In the genomic region with DNA sequence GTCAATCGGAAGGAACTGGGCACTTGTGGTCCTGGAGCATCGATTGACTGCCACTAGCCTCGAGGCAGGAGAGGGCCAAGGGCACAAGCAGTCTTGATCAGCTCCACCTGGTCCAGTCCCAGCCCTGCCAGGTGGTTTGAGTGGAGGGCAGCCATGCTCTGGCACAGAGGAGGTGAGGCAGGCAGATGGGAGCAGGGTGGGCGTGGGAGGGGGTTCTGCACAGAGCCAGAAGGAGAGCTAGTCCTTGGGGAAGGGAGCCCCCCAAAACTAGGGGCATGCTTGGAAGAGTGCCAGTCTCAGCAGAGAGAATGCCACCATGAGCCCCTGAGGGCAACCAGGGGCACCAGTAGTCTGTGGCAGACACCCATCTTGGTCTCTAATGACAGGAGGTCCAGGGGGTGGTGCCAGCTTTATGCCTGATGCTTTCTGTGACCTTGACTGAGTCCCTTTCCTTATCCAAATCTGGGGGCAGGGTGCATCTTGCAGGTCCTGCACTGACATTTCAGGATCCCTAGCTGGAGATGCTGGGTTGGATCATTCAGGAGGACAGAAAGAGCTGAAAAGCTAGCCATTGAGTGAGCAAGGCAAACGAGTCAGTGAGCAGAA, we compare ENCODE assay signal across 25 mouse cellular contexts. TPM values are rescaled to one million over a fixed set of nuclear protein-coding genes. Genes with fewer than 3 reads are reported as not detected.
A peak's percentile ranks its signal among the peaks of the same experiment; 100 is the strongest.
DNase-seq lines count a peak whose midpoint lies in the region; TF ChIP-seq lines count a peak whose summit lies in the region.
"Had no signal": no experiment of that assay in that cellular context is flagged by ENCODE, and none has a peak within 500 bp of the region (broad histone marks: within the 10 kb centered on the region; RNA-seq: fewer than 3 reads in every experiment).

No protein-coding gene starts in this region.

- WGBS in cerebellum, adult 2 months = 19% methylated on average over 5 of the region's 5 CpGs

- peak overlapping the region; percentile 99 for H3K27ac ChIP-seq in cerebellum, adult 2 months (ENCODE audit: insufficient read depth, low read length)
- H3K27ac ChIP-seq: embryonic facial prominence, embryonic 15.5 days; forebrain, embryonic 10.5 days; gastrocnemius, adult 2 months; heart, embryonic 15.5 days; hindbrain, embryonic 13.5 days; hindbrain, postnatal 0 days had no signal

- TF ChIP-seq CTCF in cerebellum, adult 2 months (IDR thresholded peaks at IDR 0.05; ENCODE audit: borderline replicate concordance, insufficient read depth, low read depth, low read length) = no peak

- peak; percentile 21; the same call in 1 of the 2 replicates for TF ChIP-seq POLR2A in cerebellum, adult 2 months (IDR thresholded peaks at IDR 0.05; ENCODE audit: borderline replicate concordance, insufficient read depth, low read length)

- peak; percentile 28 for DNase-seq in left cerebral cortex, postnatal 4 days
- DNase-seq in left cerebral cortex, adult 11 months (ENCODE audit: low spot score) = no peak
- DNase-seq in cerebellum, adult 2 months = peak; percentile 60 to 71
- peak; percentile 72 to 85 for DNase-seq in cerebellum, postnatal 10 days
- DNase-seq in heart, adult 9 months (ENCODE audit: low spot score in 2 of 2) = no peak
- DNase-seq in retina, embryonic 14.5 days (ENCODE audit: low spot score) = no peak
- no peak for DNase-seq in adrenal gland, adult (ENCODE audit: inconsistent age in 2 of 2, low spot score in 1 of 2)
- DNase-seq: adrenal gland, adult 2 months; adrenal gland, postnatal 25 days; embryo, embryonic 11 days; gastrocnemius, adult 2 months; gastrocnemius, postnatal 36 days; heart, adult 11 months; heart, postnatal 14 days; kidney, adult 11 months had no signal

- peak overlapping the region; percentile 86 for H3K4me3 ChIP-seq in cerebellum, adult 2 months (replicated peaks; ENCODE audit: insufficient read depth, low read depth, low read length)
- H3K4me3 ChIP-seq: embryonic facial prominence, embryonic 15.5 days; erythroblast, embryonic 14.5 days; forebrain, embryonic 10.5 days; gastrocnemius, adult 2 months; heart, embryonic 15.5 days; hindbrain, embryonic 13.5 days had no signal

- intact Hi-C loops in left cerebral cortex, postnatal 4 days (cut with DNase I) = no loop called here

- no peaks in the 10 kb centered on the region for H3K27me3 ChIP-seq in cerebellum, adult 2 months (ENCODE audit: control insufficient read depth, insufficient read depth, low read length)
- H3K27me3 ChIP-seq: CH12.LX had no signal

- peaks cover 11% of the 10 kb centered on the region for H3K4me1 ChIP-seq in cerebellum, adult 2 months (ENCODE audit: control insufficient read depth, insufficient read depth, low read length)

RNA-seq across cellular contexts. Expression of gene Atp2b3, which starts 2.3 kb away (rescaled TPM):
- 10 to 100 TPM; 31.9 to 39.1 TPM for total RNA-seq in left cerebral cortex, postnatal 4 days (2021)
- 113 and 144 TPM in 2 replicates for polyA plus RNA-seq in cerebellum, adult 2 months (2012; rRNA removed)
- total RNA-seq: CH12.LX; common myeloid progenitor, adult 5-6 weeks; hematopoietic stem cell, adult 5-6 weeks had no signal
- polyA plus RNA-seq: activated CD4-positive, CD25-positive, alpha-beta regulatory T cell, adult 4 months; erythroblast, embryonic 14.5 days had no signal

RNA-seq across cellular contexts. Expression of gene Bgn, which starts 21.8 kb away (rescaled TPM):
- 10 to 100 TPM; 49.5 to 51.5 TPM for total RNA-seq in left cerebral cortex, postnatal 4 days (2021)
- 14.2 and 17.2 TPM in 2 replicates for polyA plus RNA-seq in cerebellum, adult 2 months (2012; rRNA removed)
- total RNA-seq: CH12.LX had no signal
- polyA plus RNA-seq: activated CD4-positive, CD25-positive, alpha-beta regulatory T cell, adult 4 months had no signal

RNA-seq across cellular contexts. Expression of gene Haus7, which starts 46.4 kb away (rescaled TPM):
- total RNA-seq in left cerebral cortex, postnatal 4 days (2021) = 10 to 100 TPM; 27.8 to 28.0 TPM
- polyA plus RNA-seq in cerebellum, adult 2 months (2012; rRNA removed) = 18.6 and 18.7 TPM in 2 replicates

Comparison
In these comparisons a context has a peak if more than half of its experiments do, and no peak if none do; other contexts are left out.
1. DNase-seq: peak in left cerebral cortex, postnatal 4 days (single experiment), cerebellum, adult 2 months (2 of 2) and cerebellum, postnatal 10 days (2 of 2); none in left cerebral cortex, adult 11 months (single experiment), heart, adult 9 months (0 of 2), retina, embryonic 14.5 days (single experiment) and adrenal gland, adult (0 of 2).